Mouse (Mus musculus): ENCODE data around the gene Gpsm3.

DNA sequence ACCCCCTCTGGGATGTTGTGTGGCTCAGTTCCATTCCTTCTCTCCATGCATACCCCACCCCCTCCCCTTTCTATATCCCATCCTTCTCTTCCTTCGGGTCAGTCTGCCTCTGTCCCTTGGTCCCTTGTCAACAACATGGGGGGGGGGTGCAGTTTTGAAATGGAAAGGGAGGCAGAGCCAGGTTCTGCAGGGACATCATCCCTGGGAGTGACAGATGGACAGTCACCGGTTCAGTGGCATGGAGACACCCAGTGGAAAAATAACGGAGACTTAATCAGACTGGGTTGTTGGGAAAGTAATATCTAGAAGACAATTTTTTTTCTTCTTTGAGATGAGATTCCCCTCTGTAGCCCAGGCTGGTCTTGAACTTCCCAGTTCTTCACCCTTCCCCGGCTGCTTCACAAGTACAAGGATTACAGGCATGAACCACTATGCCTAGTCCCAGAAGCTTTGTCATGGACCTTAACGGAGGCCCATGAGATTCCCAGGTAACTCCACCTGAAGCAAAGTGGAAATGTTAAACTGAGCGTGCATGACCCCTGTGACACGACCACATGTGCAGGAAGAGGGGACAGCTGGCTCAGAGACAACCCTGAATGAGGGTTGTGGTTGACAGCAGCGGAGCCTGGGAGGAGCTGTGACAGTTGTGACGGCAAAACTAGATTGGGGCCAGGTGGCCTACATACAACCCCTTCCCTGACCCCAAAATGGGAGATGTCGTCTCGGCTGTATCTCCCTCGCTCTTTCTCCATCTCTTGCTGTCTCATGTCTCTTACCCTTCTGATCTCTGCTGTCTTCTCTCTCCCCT, 40.4 kb downstream of the Gpsm3 start:
- no peak for TF ChIP-seq CTCF (IDR thresholded peaks at IDR 0.05; ENCODE audit: low read depth)
- no peak for TF ChIP-seq EP300 (IDR thresholded peaks at IDR 0.05; ENCODE audit: low read depth)

All from heart, postnatal 0 days (tissue).